Mouse (Mus musculus) gastrocnemius, adult 2 months (tissue): Measurements from ENCODE around the gene Glyr1. TPM values are rescaled to one million over a fixed set of nuclear protein-coding genes. Genes with fewer than 3 reads are reported as not detected.

Source experiments
- DNase-seq: peaks from one replicate; pipeline ENCODE4 v3.0.0; 2022
- H3K27ac ChIP-seq: fragments of 200-600 bp; 2 replicates; pipeline ENCODE4 v1.8.1; 2022; ENCODE audit warnings: mild to moderate bottlenecking
- H3K4me3 ChIP-seq: fragments of 200-600 bp; 2 replicates; pipeline ENCODE4 v1.8.1; 2022; ENCODE audit warnings: mild to moderate bottlenecking, moderate library complexity
- CTCF ChIP-seq: fragments of 200-600 bp; IDR thresholded peaks from 2 replicates; pipeline ENCODE4 v1.8.1; 2022; ENCODE audit warnings: antibody characterized with exemption, mild to moderate bottlenecking, moderate library complexity
- intact Hi-C: fragments of 180-260 bp; cut with DNase I; formaldehyde crosslinking; loops from one replicate; pipeline ENCODE4 v1.15.1; 2025
- total RNA-seq, 2 experiments: library from RNA; stranded (reverse); gene quantifications; 2 replicates each; pipeline ENCODE4 v1.2.3; 2021

Gene Glyr1
- total RNA-seq, 2 experiments from 2014 or later: 33.1 to 33.7 TPM

DNA sequence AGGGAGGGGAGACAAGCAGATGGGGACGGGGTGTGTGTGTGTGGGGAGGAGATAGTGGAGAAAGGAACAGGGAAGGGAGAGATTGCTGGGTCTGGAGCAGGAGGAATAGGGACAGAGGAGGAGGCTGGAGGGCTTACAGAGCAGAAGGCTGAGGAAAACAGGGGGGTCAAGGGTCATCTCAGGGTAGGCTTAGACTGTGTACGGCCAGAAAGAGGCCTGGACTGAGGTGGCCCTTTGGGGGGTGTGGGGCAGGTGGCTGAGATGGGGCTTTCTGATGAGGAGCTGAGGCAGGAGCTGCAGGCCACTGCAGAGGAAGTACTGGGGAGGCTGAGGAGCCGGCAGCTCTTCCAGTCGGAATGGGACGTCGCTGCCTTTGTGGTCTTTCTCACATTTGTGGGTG lies 42.2 kb downstream of the Glyr1 start:
- Histone ChIP-seq H3K4me3 (no peak overlapping the region), H3K27ac (no peak overlapping the region)
- no peak for DNase-seq
- TF ChIP-seq CTCF: no peak
- intact Hi-C loops: no loop called here

GRCm38 (mm10) chr16:5007067-5007466 lies 42.6 kb downstream of the Glyr1 start, which contains the start of gene Smim22:
Gene Smim22, plus strand, starts transcription at chr16:5007288.
- intact Hi-C loops: no loop called here
- no peak for TF ChIP-seq CTCF
- no peak within 1 kb of the TSS for H3K4me3 ChIP-seq
- no peak for DNase-seq
- no peak within 1 kb of the TSS for H3K27ac ChIP-seq

DNA sequence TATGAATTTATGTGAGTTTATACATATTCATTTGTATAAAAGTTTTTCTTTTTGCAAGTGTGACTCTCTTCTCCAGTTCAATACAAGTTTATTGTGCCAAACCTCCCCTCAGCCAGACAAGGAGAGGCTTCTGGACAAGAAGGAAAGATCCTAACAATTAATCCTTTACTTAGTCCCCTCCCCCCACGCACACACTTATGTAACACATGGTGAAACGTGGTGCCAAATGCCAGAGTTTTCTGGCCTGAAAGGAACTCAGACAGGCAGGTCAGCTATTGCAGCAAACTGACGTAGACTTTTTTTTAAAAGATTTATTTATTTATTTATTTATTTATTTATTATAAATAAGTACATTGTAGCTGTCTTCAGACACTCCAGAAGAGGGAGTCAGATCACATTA lies 49.1 kb downstream of the Glyr1 start:
- TF ChIP-seq CTCF: no peak
- Histone ChIP-seq H3K4me3 (no peak overlapping the region), H3K27ac (no peak overlapping the region)
- intact Hi-C loops: no loop called here
- DNase-seq: no peak

GRCm38 (mm10) chr16:4998984-4999383 lies 50.7 kb downstream of the Glyr1 start:
- Histone ChIP-seq H3K27ac (no peak overlapping the region), H3K4me3 (no peak overlapping the region)
- no peak for TF ChIP-seq CTCF
- intact Hi-C loops: no loop called here
- DNase-seq: no peak

DNA sequence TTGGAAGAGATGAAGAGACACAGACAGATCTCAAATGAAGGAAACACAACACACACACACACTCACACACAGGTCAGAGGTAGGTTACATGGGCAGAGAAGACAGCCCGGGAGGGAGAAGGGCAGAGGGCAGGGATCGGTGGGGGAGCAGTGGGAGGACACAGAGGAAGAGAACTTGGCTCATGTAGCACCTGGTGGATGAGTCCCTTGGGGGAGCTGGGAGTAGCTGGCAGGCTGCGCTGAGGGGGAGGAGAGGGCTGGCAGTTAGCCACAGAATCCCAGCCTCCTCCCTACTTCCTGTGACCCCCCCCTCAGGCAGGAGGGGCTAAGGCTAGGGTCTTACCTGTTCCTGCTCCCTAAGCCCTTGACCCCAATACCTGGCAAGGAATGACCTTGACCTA lies 52.1 kb downstream of the Glyr1 start, which contains the start of gene Sept12:
Gene Sept12 (minus strand): TSS at position 300 of the 400 bp plus-strand sequence.
- Histone ChIP-seq H3K4me3 (no peak within 1 kb of the TSS), H3K27ac (no peak within 1 kb of the TSS)
- no peak for DNase-seq
- intact Hi-C loops: no loop called here
- TF ChIP-seq CTCF: no peak

- Histone ChIP-seq H3K27ac (no peak overlapping the region), H3K4me3 (no peak overlapping the region)
- intact Hi-C loops: no loop called here
- DNase-seq: no peak
- no peak for TF ChIP-seq CTCF
Observed at GRCm38 (mm10) chr16:4993276-4993675, 56.4 kb downstream of the Glyr1 start.

DNA sequence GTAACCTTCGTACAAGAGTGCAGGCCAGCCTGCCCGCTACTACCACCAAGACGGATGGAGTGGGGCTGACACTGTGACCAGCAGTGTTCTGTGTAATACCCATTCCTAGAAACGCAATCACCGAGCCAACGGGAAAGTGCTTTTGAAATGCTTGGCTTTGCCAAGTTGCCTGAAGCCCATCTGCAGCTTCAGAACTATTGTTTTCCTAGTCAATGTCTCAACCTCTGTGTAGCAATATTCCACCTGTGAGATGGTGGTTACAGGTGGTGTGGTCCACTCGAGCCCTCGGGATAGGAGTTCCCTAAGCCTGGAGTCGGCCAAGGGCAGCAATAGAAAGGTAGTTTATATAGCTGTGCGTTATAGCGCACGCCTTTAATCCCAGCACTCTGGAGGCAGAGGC lies 64.9 kb downstream of the Glyr1 start:
- Histone ChIP-seq H3K27ac (no peak overlapping the region), H3K4me3 (no peak overlapping the region)
- intact Hi-C loops: no loop called here
- no peak for TF ChIP-seq CTCF
- DNase-seq: peak; percentile 10

DNA sequence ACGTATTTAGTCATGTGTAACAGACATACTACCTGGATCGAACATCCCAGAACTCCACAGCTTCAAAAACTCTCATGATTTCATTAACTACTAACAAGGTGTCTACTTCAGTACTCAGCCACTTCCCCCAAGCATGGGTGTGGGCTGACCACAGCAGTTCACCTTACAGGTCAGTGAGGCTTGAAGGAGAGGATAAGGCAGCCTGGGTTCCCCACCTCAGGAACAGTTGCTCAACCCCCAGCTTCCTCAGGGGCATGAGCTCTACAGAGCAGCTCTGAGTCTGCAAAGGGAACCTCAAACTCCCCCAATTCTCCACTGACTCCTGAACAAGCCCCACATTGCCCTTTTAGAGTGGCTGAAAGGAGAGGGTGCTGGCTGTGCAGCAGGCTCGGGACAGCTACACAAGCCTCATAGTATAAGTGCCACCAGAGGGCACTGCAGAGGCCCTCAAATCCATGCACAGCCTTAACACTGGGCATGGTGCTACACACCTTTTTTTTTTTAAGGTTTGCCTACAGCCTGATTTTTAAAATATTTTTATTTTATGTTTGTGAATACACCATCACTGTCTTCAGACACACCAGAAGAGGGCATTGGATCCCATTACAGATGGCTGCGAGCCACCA lies 69.8 kb downstream of the Glyr1 start:
- intact Hi-C loops: loop anchor here (1.0 to 5.0 kb wide), 2 partner anchors 165 to 217 kb away; no protein-coding TSS in a partner anchor
- no peak overlapping the region for H3K4me3 ChIP-seq
- H3K27ac ChIP-seq: no peak overlapping the region
- peak; percentile 31 for DNase-seq
- TF ChIP-seq CTCF: peak; percentile 72

DNA sequence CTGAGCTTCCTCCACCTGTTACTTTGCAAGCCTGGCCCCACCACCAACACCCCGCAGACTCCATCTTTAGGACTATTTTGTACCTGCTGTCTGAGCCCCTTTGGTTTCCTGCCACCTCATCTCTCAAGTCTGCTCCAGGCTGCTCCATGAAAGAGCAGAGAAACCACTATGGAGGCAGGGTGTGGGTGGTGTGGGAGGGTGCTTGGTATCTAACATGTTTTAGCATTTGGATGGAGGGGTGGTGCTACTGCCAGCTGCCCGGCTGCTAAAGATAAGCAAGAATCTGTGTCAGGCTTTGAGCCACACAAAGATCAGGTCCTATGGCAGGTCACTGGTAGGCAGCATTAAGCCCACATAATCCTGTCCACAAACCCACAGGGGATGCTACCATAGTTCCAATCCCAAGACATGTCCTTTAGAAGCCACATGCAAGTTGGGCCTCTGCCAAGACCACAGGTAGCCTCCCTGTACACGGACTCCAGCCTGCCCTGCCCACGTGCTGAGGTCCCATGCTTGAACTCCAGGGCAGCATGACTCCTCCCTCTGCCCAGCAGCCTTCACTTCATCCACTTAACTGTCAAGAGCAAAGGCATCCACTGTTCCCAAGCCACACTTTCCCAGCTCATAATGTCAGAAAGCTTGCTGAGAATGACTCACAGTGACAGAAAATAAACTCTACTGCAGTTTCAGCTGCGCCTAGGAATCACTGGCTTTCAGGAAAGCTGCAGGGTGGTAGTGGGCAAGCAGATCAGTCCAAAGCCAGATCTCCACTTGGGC lies 71.2 kb downstream of the Glyr1 start:
- intact Hi-C loops: loop anchor here (5.0 kb wide), 1 partner anchor 219 kb away; no protein-coding TSS in a partner anchor
- Histone ChIP-seq H3K4me3 (no peak overlapping the region), H3K27ac (no peak overlapping the region)
- TF ChIP-seq CTCF: no peak
- DNase-seq: no peak

DNA sequence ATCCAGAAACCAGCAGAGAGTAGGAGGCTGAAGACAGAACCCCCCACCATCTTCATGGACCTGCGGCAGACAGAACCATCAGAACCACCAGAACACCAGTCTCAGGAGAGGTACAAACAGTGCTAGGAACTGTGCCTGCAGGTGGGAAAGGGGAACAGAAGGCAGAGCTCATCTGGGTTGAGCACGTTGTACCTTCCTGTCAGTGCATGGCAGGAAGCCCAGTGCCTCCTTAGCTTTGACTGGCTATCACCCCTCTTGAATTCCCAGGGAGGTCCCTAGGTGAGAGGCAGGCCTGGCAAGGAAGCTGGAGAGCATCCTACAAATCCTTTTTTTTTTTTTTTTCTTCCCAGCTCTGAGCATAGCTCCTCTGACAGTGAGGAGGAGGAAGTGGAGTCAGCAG lies 73.5 kb downstream of the Glyr1 start:
- Histone ChIP-seq H3K4me3 (no peak overlapping the region), H3K27ac (no peak overlapping the region)
- no peak for DNase-seq
- intact Hi-C loops: loop anchor here (5.0 kb wide), 1 partner anchor 221 kb away; no protein-coding TSS in a partner anchor
- no peak for TF ChIP-seq CTCF

DNA sequence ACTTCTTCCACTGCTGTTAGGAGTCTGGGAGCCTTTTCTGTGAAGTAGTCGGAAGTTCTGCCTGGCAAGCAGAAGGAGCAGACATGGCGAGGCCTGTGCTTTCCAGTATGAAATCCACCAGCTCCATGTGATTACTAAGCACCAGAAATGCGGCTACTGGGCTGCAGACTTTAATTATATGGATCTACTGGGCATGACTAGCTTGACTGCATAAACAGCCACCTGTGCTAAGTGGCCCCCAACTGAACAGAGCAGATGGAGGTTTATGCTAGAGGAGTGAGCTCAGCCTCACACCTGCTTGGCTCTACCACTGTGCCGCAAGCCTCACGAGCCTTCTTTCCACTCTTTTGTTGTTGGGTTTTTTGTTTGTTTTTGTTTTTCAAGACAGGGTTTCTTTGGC lies 75.1 kb downstream of the Glyr1 start:
- Histone ChIP-seq H3K4me3 (no peak overlapping the region), H3K27ac (no peak overlapping the region)
- DNase-seq: no peak
- no peak for TF ChIP-seq CTCF
- intact Hi-C loops: no loop called here

GRCm38 (mm10) chr16:4971626-4972025 lies 78.0 kb downstream of the Glyr1 start:
- intact Hi-C loops: no loop called here
- TF ChIP-seq CTCF: no peak
- Histone ChIP-seq H3K27ac (no peak overlapping the region), H3K4me3 (no peak overlapping the region)
- no peak for DNase-seq

- TF ChIP-seq CTCF: no peak
- intact Hi-C loops: loop anchor here (5.0 kb wide), 1 partner anchor 43 kb away; the partner anchor contains the start of gene Rogdi
Observed at GRCm38 (mm10) chr16:4969055-4969843, 80.4 kb downstream of the Glyr1 start.

More at GRCm38 (mm10) chr16:4969055-4969843, 80.4 kb downstream of the Glyr1 start:
- DNase-seq: no peak
- Histone ChIP-seq H3K27ac (no peak overlapping the region), H3K4me3 (no peak overlapping the region)
